Mouse (Mus musculus) midbrain, postnatal 0 days (tissue): Measurements from ENCODE around the gene Erc1. TPM values are rescaled to one million over a fixed set of nuclear protein-coding genes. Genes with fewer than 3 reads are reported as not detected.

Experiments used
- ATAC-seq: fragments of 200-750 bp; cut with Nextera tagmentation; 2 replicates; pipeline ENCODE4 v1.8.0; 2017; ENCODE audit warnings: moderate number of reproducible peaks, mild to moderate bottlenecking, moderate TSS enrichment, moderate library complexity; ENCODE audit not compliant: low FRiP score
- DNase-seq: peaks from one replicate; pipeline ENCODE4 v3.0.0-alpha.2; 2015; ENCODE audit warnings: low spot score
- H3K27ac ChIP-seq: fragments of 300-500 bp; sonication (generic); 2 replicates; pipeline ENCODE4 v1.5.1; 2014; ENCODE audit warnings: low read depth, mild to moderate bottlenecking, low read length, mixed read lengths
- H3K27me3 ChIP-seq: fragments of 300-500 bp; sonication (generic); 2 replicates; pipeline ENCODE4 v1.6.1; 2014; ENCODE audit warnings: low read length, control low read depth, mixed read lengths; ENCODE audit not compliant: insufficient read depth
- H3K36me3 ChIP-seq: fragments of 300-500 bp; sonication (generic); 2 replicates; pipeline ENCODE4 v1.6.1; 2014; ENCODE audit warnings: low read length, control low read depth, mixed read lengths; ENCODE audit not compliant: insufficient read depth
- H3K4me1 ChIP-seq: fragments of 300-500 bp; sonication (generic); 2 replicates; pipeline ENCODE4 v1.6.1; 2014; ENCODE audit warnings: mild to moderate bottlenecking, control low read depth, antibody characterized with exemption, low read length, mixed read lengths; ENCODE audit not compliant: insufficient read depth
- H3K4me2 ChIP-seq: fragments of 300-500 bp; sonication (generic); 2 replicates; pipeline ENCODE4 v1.6.1; 2014; ENCODE audit warnings: low read depth, mild to moderate bottlenecking, low read length, mixed read lengths; ENCODE audit not compliant: poor library complexity, severe bottlenecking
- H3K4me3 ChIP-seq: fragments of 300-500 bp; sonication (generic); 2 replicates; pipeline ENCODE4 v1.5.1; 2014; ENCODE audit warnings: low read depth, mild to moderate bottlenecking, low read length, moderate library complexity
- H3K9ac ChIP-seq: fragments of 300-500 bp; sonication (generic); replicated peaks from 2 replicates; pipeline ENCODE4 v1.6.1; 2014; ENCODE audit warnings: mild to moderate bottlenecking, low read length, moderate library complexity, mixed read lengths; ENCODE audit not compliant: poor library complexity, severe bottlenecking
- H3K9me3 ChIP-seq: fragments of 300-500 bp; sonication (generic); 2 replicates; pipeline ENCODE4 v1.6.1; 2016; ENCODE audit warnings: low read length, control low read depth
- CTCF ChIP-seq: IDR thresholded peaks from 2 replicates; pipeline ENCODE4 v1.5.1; 2016; ENCODE audit warnings: antibody characterized with exemption, mild to moderate bottlenecking
- WGBS: fragments of 180-500 bp; shearing (Covaris S2); extraction: QIAGEN DNeasy Blood & Tissue Kit; methylation state at CpG from one replicate; pipeline ENCODE4 v1.1.7; 2014; 5-methylcytosine and 5-hydroxymethylcytosine counted together
- polyA plus RNA-seq: library from polyadenylated mRNA; unstranded; fragments of >200 nt; fragmentation: Nextera tagmentation; extraction: Ambion mirVana; gene quantifications from 2 replicates; pipeline ENCODE4 v1.2.1, GENCODE M21; 2015
- total RNA-seq: library from RNA; depleted of rRNA; stranded (reverse); fragments of >200 nt; gene quantifications from 2 replicates; pipeline ENCODE4 v1.2.3, GENCODE M21; 2014; rRNA removed

The Erc1 gene
- total and polyA plus RNA-seq, 2 experiments from 2014 or later = 56.1 to 90.0 TPM

- no peaks in the 10 kb centered on the region for H3K4me1 ChIP-seq
- no peak overlapping the region for H3K27ac ChIP-seq
- no peak overlapping the region for H3K9ac ChIP-seq
- ATAC-seq (no peak), DNase-seq (no peak)
- H3K36me3 ChIP-seq = no peaks in the 10 kb centered on the region
- H3K27me3 ChIP-seq = peaks cover under 1% of the 10 kb centered on the region; the same call in 1 of the 2 replicates
- WGBS = 71% methylated on average over 12 of the region's 12 CpGs
- H3K4me3 ChIP-seq = no peak overlapping the region
- no peak for TF ChIP-seq CTCF
- H3K9me3 ChIP-seq = no peaks in the 10 kb centered on the region
- no peak overlapping the region for H3K4me2 ChIP-seq
These were observed 312.1 kb downstream of the Erc1 start for GRCm38 (mm10) chr6:119535867-119536266.

- H3K4me2 ChIP-seq = no peak overlapping the region
- 82% methylated on average over 9 of the region's 9 CpGs for WGBS
- ATAC-seq (no peak), DNase-seq (no peak)
- no peaks in the 10 kb centered on the region for H3K27me3 ChIP-seq
- no peaks in the 10 kb centered on the region for H3K4me1 ChIP-seq
- H3K9ac ChIP-seq = no peak overlapping the region
- no peak for TF ChIP-seq CTCF
- no peak overlapping the region for H3K27ac ChIP-seq
- H3K4me3 ChIP-seq = no peak overlapping the region
- H3K9me3 ChIP-seq = no peaks in the 10 kb centered on the region
- H3K36me3 ChIP-seq = no peaks in the 10 kb centered on the region
These were observed 314.7 kb downstream of the Erc1 start for GRCm38 (mm10) chr6:119533170-119533709.

GRCm38 (mm10) chr6:119529659-119530058 is 318.3 kb downstream of the Erc1 start:
- DNase-seq = no peak
- WGBS = 94% methylated on average over 3 of the region's 3 CpGs
- Histone ChIP-seq H3K4me1 (no peaks in the 10 kb centered on the region), H3K4me3 (no peak overlapping the region), H3K9me3 (no peaks in the 10 kb centered on the region), H3K27me3 (no peaks in the 10 kb centered on the region), H3K27ac (no peak overlapping the region), H3K4me2 (no peak overlapping the region), H3K36me3 (no peaks in the 10 kb centered on the region), H3K9ac (no peak overlapping the region)
- TF ChIP-seq CTCF = no peak
- no peak for ATAC-seq

- H3K4me3 ChIP-seq = no peak overlapping the region
- 71% methylated on average over 5 of the region's 5 CpGs for WGBS
- H3K27ac ChIP-seq = no peak overlapping the region
- no peak overlapping the region for H3K9ac ChIP-seq
- H3K27me3 ChIP-seq = no peaks in the 10 kb centered on the region
- no peak for DNase-seq
- H3K4me2 ChIP-seq = no peak overlapping the region
- H3K36me3 ChIP-seq = no peaks in the 10 kb centered on the region
- no peaks in the 10 kb centered on the region for H3K4me1 ChIP-seq
- H3K9me3 ChIP-seq = no peaks in the 10 kb centered on the region
- TF ChIP-seq CTCF = no peak
- no peak for ATAC-seq
These were observed 321.5 kb downstream of the Erc1 start for GRCm38 (mm10) chr6:119526498-119526897.

GRCm38 (mm10) chr6:119521931-119522391 is 326.0 kb downstream of the Erc1 start:
- H3K27me3 ChIP-seq = no peaks in the 10 kb centered on the region
- H3K4me2 ChIP-seq = no peak overlapping the region
- 44% methylated on average over 3 of the region's 3 CpGs for WGBS
- H3K4me1 ChIP-seq = no peaks in the 10 kb centered on the region
- H3K9ac ChIP-seq = no peak overlapping the region
- no peaks in the 10 kb centered on the region for H3K9me3 ChIP-seq
- ATAC-seq = no peak
- TF ChIP-seq CTCF = no peak
- DNase-seq = no peak
- H3K27ac ChIP-seq = no peak overlapping the region
- no peaks in the 10 kb centered on the region for H3K36me3 ChIP-seq
- no peak overlapping the region for H3K4me3 ChIP-seq

- peak; percentile 28; the same call in 1 of the 2 replicates for TF ChIP-seq CTCF
- no peak overlapping the region for H3K4me3 ChIP-seq
- H3K27ac ChIP-seq = no peak overlapping the region
- H3K9ac ChIP-seq = no peak overlapping the region
- H3K9me3 ChIP-seq = no peaks in the 10 kb centered on the region
- WGBS = 69% methylated on average over 3 of the region's 3 CpGs
- no peaks in the 10 kb centered on the region for H3K4me1 ChIP-seq
- no peak overlapping the region for H3K4me2 ChIP-seq
- ATAC-seq = no peak
- no peaks in the 10 kb centered on the region for H3K36me3 ChIP-seq
- no peak for DNase-seq
- no peaks in the 10 kb centered on the region for H3K27me3 ChIP-seq
These were observed 326.5 kb downstream of the Erc1 start for GRCm38 (mm10) chr6:119521482-119521900.

Other genes with a start within 250 kb of the Erc1 start
- gene Rad52, start 54.5 kb upstream of the Erc1 start, total RNA-seq = 32.8 and 40.8 TPM in 2 replicates
- gene Rad52, start 54.5 kb upstream of the Erc1 start, polyA plus RNA-seq = 17.7 and 20.0 TPM in 2 replicates
- 122 and 143 TPM in 2 replicates for gene Wnk1, start 190.5 kb upstream of the Erc1 start, total RNA-seq
- gene Wnk1, start 190.5 kb upstream of the Erc1 start, polyA plus RNA-seq = 29.5 and 43.4 TPM in 2 replicates
- gene Ninj2, start 245.2 kb upstream of the Erc1 start, total RNA-seq = not detected in 2 replicates
- not detected in 2 replicates for gene Ninj2, start 245.2 kb upstream of the Erc1 start, polyA plus RNA-seq